Mouse (Mus musculus) embryonic stem cell, embryonic (primary cell): Measurements from ENCODE around the gene Ino80e.

ENCODE experiments used
- CTCF ChIA-PET, 4 experiments: fragments of 300-600 bp in 2 of 4; fragments of 350-600 bp in 2 of 4; sonication (Branson Sonifier 250); formaldehyde crosslinking; loops; one replicate each; lab custom pipeline; 2022; ENCODE audit warnings: inconsistent platforms in 2 of 4; lab: Charles Lee
- POLR2A ChIA-PET, 4 experiments: fragments of 300-600 bp in 2 of 4; fragments of 350-600 bp in 2 of 4; sonication (Branson Sonifier 250); formaldehyde crosslinking; loops; one replicate each; lab custom pipeline; 2022; ENCODE audit warnings: antibody characterized with exemption in 4 of 4, inconsistent platforms in 1 of 4; lab: Charles Lee

The Ino80e gene

GRCm38 (mm10) chr7:126868003-126868402 lies 5.8 kb upstream of the Ino80e start:
- ChIA-PET CTCF (interaction anchor here in 1 of 4 experiments (0.6 kb wide), 1 partner anchor 21 kb away, joined by 5 read pairs; no protein-coding TSS in a partner anchor), POLR2A (interaction anchor here in 2 of 4 experiments (0.7 to 2.9 kb wide), 5 partner anchors 10 to 159 kb away, joined by 3 to 8 read pairs (median 3); partner anchors contain the start of genes Taok2 (in 2 of the 2) and Maz (in 1 of the 2))

- POLR2A ChIA-PET = interaction anchor here in 2 of 4 experiments (1.0 to 2.9 kb wide), 4 partner anchors 17 to 159 kb away, joined by 3 to 8 read pairs (median 5); partner anchors contain the start of genes Taok2 (in 2 of the 2) and Maz (in 1 of the 2)
- CTCF ChIA-PET = no interaction called here
Observed at GRCm38 (mm10) chr7:126867534-126867933, 5.4 kb upstream of the Ino80e start.

- CTCF ChIA-PET = interaction anchor here in 3 of 4 experiments (0.6 to 1.1 kb wide), 5 partner anchors 21 to 318 kb away, joined by 3 to 4 read pairs (median 3); partner anchors contain the start of gene Taok2 (in 1 of the 3)
Observed at GRCm38 (mm10) chr7:126863791-126864190, 1.6 kb upstream of the Ino80e start.

GRCm38 (mm10) chr7:126861429-126862130 lies 597 bp downstream of the Ino80e start, which contains the start of gene Hirip3:
TSS of gene Hirip3 (plus strand) at chr7:126861972.
- ChIA-PET CTCF (interaction anchor here in 3 of 4 experiments (0.5 to 1.7 kb wide), 6 partner anchors 14 to 221 kb away, joined by 3 to 6 read pairs (median 3); partner anchors contain the start of gene Doc2a (in 1 of the 3)), POLR2A (interaction anchor here (0.5 to 4.3 kb wide), 52 partner anchors 8 to 533 kb away, joined by 3 to 35 read pairs (median 5); partner anchors contain the start of genes Taok2 (in 4 of the 4), Kif22 (in 2 of the 4), 4930451I11Rik (in 1 of the 4) and Asphd1 (in 1 of the 4))

More at GRCm38 (mm10) chr7:126863791-126864190, 1.6 kb upstream of the Ino80e start:
- POLR2A ChIA-PET = interaction anchor here (0.6 to 4.3 kb wide), 25 partner anchors 9 to 362 kb away, joined by 3 to 35 read pairs (median 5); partner anchors contain the start of genes Taok2 (in 3 of the 4), Doc2a (in 2 of the 4), Kif22 (in 1 of the 4) and Maz (in 1 of the 4)

- ChIA-PET POLR2A (interaction anchor here in 3 of 4 experiments (0.5 to 4.3 kb wide), 20 partner anchors 7 to 521 kb away, joined by 3 to 35 read pairs (median 6); partner anchors contain the start of genes Taok2 (in 2 of the 3), 4930451I11Rik (in 1 of the 3), Doc2a (in 1 of the 3) and Kctd13 (in 1 of the 3)), CTCF (interaction anchor here in 1 of 4 experiments (0.5 to 1.7 kb wide), 2 partner anchors 28 to 117 kb away, joined by 3 to 6 read pairs; no protein-coding TSS in a partner anchor)
Observed at GRCm38 (mm10) chr7:126860987-126861386, 1.2 kb downstream of the Ino80e start.

- POLR2A ChIA-PET = interaction anchor here (0.6 to 5.8 kb wide), 21 partner anchors 9 to 477 kb away, joined by 3 to 32 read pairs (median 3); partner anchors contain the start of genes Doc2a (in 3 of the 4), Taok2 (in 2 of the 4), Fam57b (in 1 of the 4) and Kif22 (in 1 of the 4)
Observed at GRCm38 (mm10) chr7:126856741-126857420, 5.3 kb downstream of the Ino80e start.

GRCm38 (mm10) chr7:126855641-126856040 lies 6.5 kb downstream of the Ino80e start:
- POLR2A ChIA-PET = interaction anchor here in 2 of 4 experiments (0.8 to 5.8 kb wide), 12 partner anchors 8 to 187 kb away, joined by 3 to 32 read pairs (median 4); partner anchors contain the start of genes Doc2a (in 2 of the 2), Taok2 (in 2 of the 2), Kif22 (in 1 of the 2) and Tbx6 (in 1 of the 2)
- CTCF ChIA-PET = interaction anchor here in 1 of 4 experiments (1.6 kb wide), 1 partner anchor 23 kb away, joined by 4 read pairs; no protein-coding TSS in a partner anchor

More at GRCm38 (mm10) chr7:126856741-126857420, 5.3 kb downstream of the Ino80e start:
- CTCF ChIA-PET = interaction anchor here (0.5 to 1.6 kb wide), 8 partner anchors 21 to 423 kb away, joined by 3 to 7 read pairs (median 3); no protein-coding TSS in a partner anchor

GRCm38 (mm10) chr7:126853454-126853853 lies 8.7 kb downstream of the Ino80e start:
- CTCF ChIA-PET = interaction anchor here in 1 of 4 experiments (0.7 kb wide), 1 partner anchor 159 kb away, joined by 3 read pairs; no protein-coding TSS in a partner anchor
- POLR2A ChIA-PET = interaction anchor here in 2 of 4 experiments (0.6 to 3.1 kb wide), 14 partner anchors 8 to 1463 kb away, joined by 3 to 14 read pairs (median 4); partner anchors contain the start of genes Hirip3 (in 2 of the 2), Ino80e (in 2 of the 2), Taok2 (in 2 of the 2) and Kif22 (in 1 of the 2)

- POLR2A ChIA-PET = interaction anchor here in 3 of 4 experiments (0.5 to 2.4 kb wide), 17 partner anchors 8 to 1039 kb away, joined by 3 to 20 read pairs (median 4); partner anchors contain the start of genes Hirip3 (in 2 of the 3), Ino80e (in 2 of the 3) and Pagr1a (in 1 of the 3)
- CTCF ChIA-PET = interaction anchor here in 1 of 4 experiments (0.6 kb wide), 1 partner anchor 344 kb away, joined by 3 read pairs; no protein-coding TSS in a partner anchor
Observed at GRCm38 (mm10) chr7:126851192-126851591, 11.0 kb downstream of the Ino80e start.

GRCm38 (mm10) chr7:126850161-126850560 lies 12.0 kb downstream of the Ino80e start:
- POLR2A ChIA-PET = interaction anchor here in 2 of 4 experiments (0.8 to 4.1 kb wide), 14 partner anchors 8 to 167 kb away, joined by 3 to 32 read pairs (median 5); partner anchors contain the start of genes Hirip3 (in 2 of the 2), Ino80e (in 2 of the 2) and Pagr1a (in 1 of the 2)
- CTCF ChIA-PET = interaction anchor here in 1 of 4 experiments (0.6 kb wide), 1 partner anchor 63 kb away, joined by 19 read pairs; no protein-coding TSS in a partner anchor

GRCm38 (mm10) chr7:126848794-126849193 lies 13.4 kb downstream of the Ino80e start:
- POLR2A ChIA-PET = interaction anchor here (0.8 to 4.1 kb wide), 16 partner anchors 8 to 277 kb away, joined by 3 to 32 read pairs (median 4); partner anchors contain the start of genes Hirip3 (in 2 of the 4), Ino80e (in 2 of the 4), 4930451I11Rik (in 1 of the 4) and Taok2 (in 1 of the 4)
- CTCF ChIA-PET = interaction anchor here in 2 of 4 experiments (0.7 to 1.6 kb wide), 3 partner anchors 16 to 52 kb away, joined by 3 to 8 read pairs (median 4); partner anchors contain the start of gene Fam57b (in 1 of the 2)

- ChIA-PET CTCF (interaction anchor here in 3 of 4 experiments (0.6 to 1.7 kb wide), 7 partner anchors 10 to 310 kb away, joined by 3 to 8 read pairs (median 4); partner anchors contain the start of genes Fam57b (in 1 of the 3), Hirip3 (in 1 of the 3) and Ino80e (in 1 of the 3)), POLR2A (interaction anchor here (0.6 to 4.1 kb wide), 30 partner anchors 8 to 278 kb away, joined by 3 to 32 read pairs (median 4); partner anchors contain the start of genes Hirip3 (in 2 of the 4), Ino80e (in 2 of the 4), Taok2 (in 2 of the 4) and 4930451I11Rik (in 1 of the 4))
Observed at GRCm38 (mm10) chr7:126847421-126848398, 14.5 kb downstream of the Ino80e start.

- ChIA-PET CTCF (interaction anchor here in 3 of 4 experiments (0.6 to 1.7 kb wide), 5 partner anchors 11 to 38 kb away, joined by 3 to 8 read pairs (median 4); partner anchors contain the start of genes Hirip3 (in 1 of the 3) and Ino80e (in 1 of the 3)), POLR2A (interaction anchor here in 3 of 4 experiments (0.8 to 4.1 kb wide), 13 partner anchors 9 to 80 kb away, joined by 3 to 32 read pairs (median 6); partner anchors contain the start of genes 4930451I11Rik (in 1 of the 3), Hirip3 (in 1 of the 3), Ino80e (in 1 of the 3) and Taok2 (in 1 of the 3))
Observed at GRCm38 (mm10) chr7:126847116-126847420, 15.1 kb downstream of the Ino80e start, which contains the start of gene Doc2a. TSS of gene Doc2a (plus strand) at chr7:126847416.

GRCm38 (mm10) chr7:126845516-126845915 lies 16.7 kb downstream of the Ino80e start:
- POLR2A ChIA-PET = no interaction called here

GRCm38 (mm10) chr7:126843276-126843675 lies 18.9 kb downstream of the Ino80e start:
- ChIA-PET POLR2A (interaction anchor here in 3 of 4 experiments (0.6 to 1.5 kb wide), 5 partner anchors 9 to 251 kb away, joined by 3 to 5 read pairs (median 3); no protein-coding TSS in a partner anchor), CTCF (no interaction called here)

More at GRCm38 (mm10) chr7:126845516-126845915, 16.7 kb downstream of the Ino80e start:
- CTCF ChIA-PET = no interaction called here
